ENCODE assay signal across 18 mouse cellular contexts in genomic region chr8:79354009-79354408, GRCm38 (mm10). TPM values are rescaled to one million over a fixed set of nuclear protein-coding genes. Genes with fewer than 3 reads are reported as not detected.
DNase-seq lines count a peak whose midpoint lies in the region; ATAC-seq and TF ChIP-seq lines count a peak whose summit lies in the region.
"Had no signal": no experiment of that assay in that cellular context is flagged by ENCODE, and none has a peak within 500 bp of the region (broad histone marks: within the 10 kb centered on the region; RNA-seq: fewer than 3 reads in every experiment).

No protein-coding gene starts in this region.

- no peak for TF ChIP-seq POLR2A in CH12.LX (IDR thresholded peaks at IDR 0.05; ENCODE audit: low read depth, low read length)

- H3K9me3 ChIP-seq in intestine, embryonic 16.5 days (ENCODE audit: control insufficient read depth, low read length): no peaks in the 10 kb centered on the region
- no peaks in the 10 kb centered on the region for H3K9me3 ChIP-seq in intestine, embryonic 15.5 days
- H3K9me3 ChIP-seq in CH12.LX (replicated peaks; ENCODE audit: low read length): no peaks in the 10 kb centered on the region
- H3K9me3 ChIP-seq in embryonic facial prominence, embryonic 13.5 days: no peaks in the 10 kb centered on the region
- no peaks in the 10 kb centered on the region for H3K9me3 ChIP-seq in limb, embryonic 15.5 days
- no peaks in the 10 kb centered on the region for H3K9me3 ChIP-seq in forebrain, embryonic 16.5 days (ENCODE audit: control insufficient read depth, low read length)
- H3K9me3 ChIP-seq: forebrain, embryonic 15.5 days; G1E; heart, embryonic 12.5 days; hindbrain, embryonic 10.5 days; hindbrain, embryonic 15.5 days had no signal

- H3K9ac ChIP-seq in intestine, embryonic 16.5 days (ENCODE audit: low read depth, low read length): no peak overlapping the region
- no peak overlapping the region for H3K9ac ChIP-seq in intestine, embryonic 15.5 days
- no peak overlapping the region for H3K9ac ChIP-seq in CH12.LX (ENCODE audit: insufficient read depth, low read depth)
- H3K9ac ChIP-seq in embryonic facial prominence, embryonic 13.5 days: no peak overlapping the region
- no peak overlapping the region for H3K9ac ChIP-seq in limb, embryonic 15.5 days
- H3K9ac ChIP-seq in forebrain, embryonic 16.5 days (replicated peaks; ENCODE audit: low read depth, low read length): no peak overlapping the region
- H3K9ac ChIP-seq: forebrain, embryonic 15.5 days; heart, embryonic 12.5 days; hindbrain, embryonic 15.5 days had no signal

- H3K4me2 ChIP-seq in intestine, embryonic 16.5 days (ENCODE audit: low read depth, low read length): no peak overlapping the region
- H3K4me2 ChIP-seq in intestine, embryonic 15.5 days (replicated peaks): no peak overlapping the region
- H3K4me2 ChIP-seq in CH12.LX (ENCODE audit: insufficient read depth, low read depth, poor library complexity, severe bottlenecking): no peak overlapping the region
- H3K4me2 ChIP-seq in embryonic facial prominence, embryonic 13.5 days: no peak overlapping the region
- H3K4me2 ChIP-seq in limb, embryonic 15.5 days: no peak overlapping the region
- H3K4me2 ChIP-seq in forebrain, embryonic 16.5 days (ENCODE audit: low read length): no peak overlapping the region
- H3K4me2 ChIP-seq: forebrain, embryonic 15.5 days; heart, embryonic 12.5 days; hindbrain, embryonic 15.5 days had no signal

- H3K36me3 ChIP-seq in intestine, embryonic 16.5 days (ENCODE audit: control insufficient read depth, insufficient read depth, low read length): 0 out of 2 replicates have a peak, but pooled peaks cover 2% of the 10 kb centered on the region
- peaks cover 7% of the 10 kb centered on the region; the same call in 1 of the 2 replicates for H3K36me3 ChIP-seq in intestine, embryonic 15.5 days
- no peaks in the 10 kb centered on the region for H3K36me3 ChIP-seq in CH12.LX (replicated peaks in 1 of 2; ENCODE audit: control insufficient read depth in 1 of 2, insufficient read depth in 1 of 2, low read length in 1 of 2)
- H3K36me3 ChIP-seq in embryonic facial prominence, embryonic 13.5 days: peaks cover 52% of the 10 kb centered on the region
- peaks cover 22% of the 10 kb centered on the region for H3K36me3 ChIP-seq in limb, embryonic 15.5 days
- H3K36me3 ChIP-seq in forebrain, embryonic 16.5 days (ENCODE audit: control insufficient read depth, insufficient read depth): no peaks in the 10 kb centered on the region
- H3K36me3 ChIP-seq: G1E had no signal

- no peak for TF ChIP-seq RAD21 in CH12.LX (IDR thresholded peaks at IDR 0.05; ENCODE audit: low read depth, low read length)

- no peaks in the 10 kb centered on the region for H3K27me3 ChIP-seq in intestine, embryonic 16.5 days (replicated peaks; ENCODE audit: control insufficient read depth, insufficient read depth, low read length)
- H3K27me3 ChIP-seq in intestine, embryonic 15.5 days (replicated peaks): no peaks in the 10 kb centered on the region
- no peaks in the 10 kb centered on the region for H3K27me3 ChIP-seq in CH12.LX (replicated peaks)
- no peaks in the 10 kb centered on the region for H3K27me3 ChIP-seq in embryonic facial prominence, embryonic 13.5 days
- no peaks in the 10 kb centered on the region for H3K27me3 ChIP-seq in limb, embryonic 15.5 days
- H3K27me3 ChIP-seq in forebrain, embryonic 16.5 days (replicated peaks; ENCODE audit: control insufficient read depth, insufficient read depth, low read length): 0 out of 2 replicates have a peak, but pooled peaks cover 3% of the 10 kb centered on the region
- H3K27me3 ChIP-seq: forebrain, embryonic 15.5 days; heart, embryonic 12.5 days; hindbrain, embryonic 15.5 days had no signal

- TF ChIP-seq CTCF in CH12.LX (conservative IDR thresholded peaks at IDR 0.05 in 1 of 2, IDR thresholded peaks at IDR 0.05 in 1 of 2; ENCODE audit: low read depth in 2 of 2, low read length in 2 of 2): no peak

- dilution Hi-C loops in CH12.LX (cut with MboI; ENCODE audit: extremely low pct_ligation_motif_present, extremely low pct_unique_long_range_greater_than_20kb, low sequenced_read_pairs): no loop called here

- no peak for DNase-seq in CH12.LX (ENCODE audit: extremely low read depth)
- DNase-seq in right cerebral cortex, postnatal 14 days: no peak
- DNase-seq: adrenal gland, postnatal 10 days; cerebellum, adult 11 months; cerebellum, adult 8-10 months; cerebellum, postnatal 14 days; embryo, embryonic 11 days; gastrocnemius, postnatal 10 days had no signal

- peak overlapping the region; percentile 21; the same call in 1 of the 2 replicates for H3K27ac ChIP-seq in intestine, embryonic 16.5 days (ENCODE audit: low read length)
- H3K27ac ChIP-seq in intestine, embryonic 15.5 days: no peak overlapping the region
- no peak overlapping the region for H3K27ac ChIP-seq in CH12.LX (ENCODE audit: insufficient read depth, low read depth)
- H3K27ac ChIP-seq in embryonic facial prominence, embryonic 13.5 days: 0 out of 2 replicates have a peak overlapping the region, but pooled peaks have one; percentile 44
- peak overlapping the region; percentile 70 for H3K27ac ChIP-seq in limb, embryonic 15.5 days
- no peak overlapping the region for H3K27ac ChIP-seq in forebrain, embryonic 16.5 days (ENCODE audit: low read length)
- H3K27ac ChIP-seq: forebrain, embryonic 15.5 days; hindbrain, embryonic 15.5 days had no signal

- no peak for TF ChIP-seq EP300 in CH12.LX (IDR thresholded peaks at IDR 0.05; ENCODE audit: low read length)

- 59% methylated on average over 7 of the region's 7 CpGs for WGBS in intestine, embryonic 16.5 days
- 64% methylated on average over 7 of the region's 7 CpGs for WGBS in intestine, embryonic 15.5 days
- WGBS in embryonic facial prominence, embryonic 13.5 days: 65% methylated on average over 7 of the region's 7 CpGs
- WGBS in limb, embryonic 15.5 days: 52% methylated on average over 7 of the region's 7 CpGs
- WGBS in forebrain, embryonic 16.5 days: 92% methylated on average over 7 of the region's 7 CpGs

- no peaks in the 10 kb centered on the region for H3K79me2 ChIP-seq in CH12.LX (replicated peaks; ENCODE audit: control insufficient read depth, extremely low read depth, insufficient read depth, poor library complexity, severe bottlenecking)

- peaks cover 15% of the 10 kb centered on the region; the same call in 1 of the 2 replicates for H3K4me1 ChIP-seq in intestine, embryonic 16.5 days (ENCODE audit: control insufficient read depth, insufficient read depth, low read length)
- peaks cover 27% of the 10 kb centered on the region for H3K4me1 ChIP-seq in intestine, embryonic 15.5 days (replicated peaks)
- H3K4me1 ChIP-seq in CH12.LX (ENCODE audit: control insufficient read depth in 1 of 2, insufficient read depth in 2 of 2): peaks cover 2 to 3% of the 10 kb centered on the region in 2 experiments; a peak in 2 of 4 replicates
- peaks cover 42% of the 10 kb centered on the region for H3K4me1 ChIP-seq in embryonic facial prominence, embryonic 13.5 days
- H3K4me1 ChIP-seq in limb, embryonic 15.5 days: peaks cover 50% of the 10 kb centered on the region
- peaks cover 45% of the 10 kb centered on the region for H3K4me1 ChIP-seq in forebrain, embryonic 16.5 days (replicated peaks; ENCODE audit: control insufficient read depth, insufficient read depth, low read length)

- no peak overlapping the region for H3K4me3 ChIP-seq in intestine, embryonic 16.5 days (ENCODE audit: low read length)
- no peak overlapping the region for H3K4me3 ChIP-seq in intestine, embryonic 15.5 days (replicated peaks)
- no peak overlapping the region for H3K4me3 ChIP-seq in CH12.LX (replicated peaks in 1 of 3; ENCODE audit: low read depth in 2 of 3, low read length in 2 of 3, poor library complexity in 1 of 3)
- H3K4me3 ChIP-seq in embryonic facial prominence, embryonic 13.5 days: no peak overlapping the region
- no peak overlapping the region for H3K4me3 ChIP-seq in limb, embryonic 15.5 days
- H3K4me3 ChIP-seq in forebrain, embryonic 16.5 days (replicated peaks; ENCODE audit: low read length): no peak overlapping the region
- H3K4me3 ChIP-seq: forebrain, embryonic 15.5 days; heart, embryonic 12.5 days; hindbrain, embryonic 10.5 days; hindbrain, embryonic 15.5 days had no signal

- no peak for ATAC-seq in intestine, embryonic 16.5 days
- no peak for ATAC-seq in intestine, embryonic 15.5 days
- no peak for ATAC-seq in embryonic facial prominence, embryonic 13.5 days (ENCODE audit: insufficient number of reproducible peaks, insufficient read depth, low FRiP score, low TSS enrichment, low read depth)
- ATAC-seq in limb, embryonic 15.5 days (ENCODE audit: insufficient number of reproducible peaks, low FRiP score, low TSS enrichment, low read depth): no peak
- no peak for ATAC-seq in forebrain, embryonic 16.5 days
- ATAC-seq: forebrain, embryonic 15.5 days had no signal

- in situ Hi-C loops in CH12.LX (cut with MboI; ENCODE audit: low pct_ligation_motif_present, low pct_unique_long_range_greater_than_20kb, low sequenced_read_pairs): no loop called here

TF ChIP-seq in CH12.LX, 34 proteins besides CTCF, POLR2A, EP300 and RAD21:
- TF ChIP-seq BHLHE40 (IDR thresholded peaks at IDR 0.05; ENCODE audit: low read depth, low read length): peak; percentile 54; the same call in 1 of the 2 replicates
- no peak for TF ChIP-seq ETS1 (conservative IDR thresholded peaks at IDR 0.05; ENCODE audit: low read depth, low read length)
- no peak for TF ChIP-seq SMC3 (IDR thresholded peaks at IDR 0.05; ENCODE audit: low read depth, low read length)

RNA-seq across cellular contexts. Expression of gene Smad1, which starts 45.3 kb away (rescaled TPM):
- 33.4 and 33.6 TPM in 2 replicates for polyA plus RNA-seq in intestine, embryonic 16.5 days (2015; fragmentation: Nextera tagmentation; extraction: Ambion mirVana)
- 37.6 and 39.9 TPM in 2 replicates for polyA plus RNA-seq in intestine, embryonic 15.5 days (2015; fragmentation: Nextera tagmentation; extraction: Ambion mirVana)
- total RNA-seq in CH12.LX (2012; rRNA removed) (not detected in 2 replicates), CH12.LX (2014; rRNA removed) (not detected in 2 replicates)
- not detected in 2 replicates for polyA plus RNA-seq in CH12.LX (2012; ENCODE audit: insufficient read length, low read depth)
- 53.9 and 58.0 TPM in 2 replicates for polyA plus RNA-seq in embryonic facial prominence, embryonic 13.5 days (2015; fragmentation: Nextera tagmentation; extraction: Ambion mirVana)
- 49.0 and 54.2 TPM in 2 replicates for polyA plus RNA-seq in limb, embryonic 15.5 days (2015; fragmentation: Nextera tagmentation; extraction: Ambion mirVana)
- polyA plus RNA-seq in forebrain, embryonic 16.5 days (2015; fragmentation: Nextera tagmentation; extraction: Ambion mirVana): 65.6 and 65.8 TPM in 2 replicates

RNA-seq across cellular contexts. Expression of gene Mmaa, which starts 59.3 kb away (rescaled TPM):
- 13.6 and 13.8 TPM in 2 replicates for polyA plus RNA-seq in intestine, embryonic 16.5 days (2015; fragmentation: Nextera tagmentation; extraction: Ambion mirVana)
- 12.8 and 13.5 TPM in 2 replicates for polyA plus RNA-seq in intestine, embryonic 15.5 days (2015; fragmentation: Nextera tagmentation; extraction: Ambion mirVana)
- total RNA-seq in CH12.LX (2012; rRNA removed): 3.5 and 4.7 TPM in 2 replicates
- 3.0 and 3.3 TPM in 2 replicates for total RNA-seq in CH12.LX (2014; rRNA removed)
- 4.1 and 4.9 TPM in 2 replicates for polyA plus RNA-seq in CH12.LX (2012; ENCODE audit: insufficient read length, low read depth)
- 16.2 and 19.2 TPM in 2 replicates for polyA plus RNA-seq in embryonic facial prominence, embryonic 13.5 days (2015; fragmentation: Nextera tagmentation; extraction: Ambion mirVana)
- polyA plus RNA-seq in limb, embryonic 15.5 days (2015; fragmentation: Nextera tagmentation; extraction: Ambion mirVana): 18.2 and 20.1 TPM in 2 replicates
- polyA plus RNA-seq in forebrain, embryonic 16.5 days (2015; fragmentation: Nextera tagmentation; extraction: Ambion mirVana): 27.3 and 27.9 TPM in 2 replicates

Comparison
In these comparisons a context has a peak if more than half of its experiments do, and no peak if none do; other contexts are left out.
1. H3K27ac ChIP-seq: peak in intestine, embryonic 16.5 days (single experiment), embryonic facial prominence, embryonic 13.5 days (single experiment) and limb, embryonic 15.5 days (single experiment); none in intestine, embryonic 15.5 days (single experiment), CH12.LX (single experiment) and forebrain, embryonic 16.5 days (single experiment).
2. RNA of gene Smad1, which starts 45.3 kb away (polyA plus RNA-seq): 65.6 to 65.8 TPM in forebrain, embryonic 16.5 days, 53.9 to 58.0 TPM in embryonic facial prominence, embryonic 13.5 days, 49.0 to 54.2 TPM in limb, embryonic 15.5 days, 37.6 to 39.9 TPM in intestine, embryonic 15.5 days and 33.4 to 33.6 TPM in intestine, embryonic 16.5 days; not detected in CH12.LX; every median in the first group is over 10 times any median in the second.